Mouse (Mus musculus): ENCODE data around the gene Fermt1. TPM values are rescaled to one million over a fixed set of nuclear protein-coding genes. Genes with fewer than 3 reads are reported as not detected.

The Fermt1 gene
- polyA plus RNA-seq, 1 experiment = 19.7 TPM

DNA sequence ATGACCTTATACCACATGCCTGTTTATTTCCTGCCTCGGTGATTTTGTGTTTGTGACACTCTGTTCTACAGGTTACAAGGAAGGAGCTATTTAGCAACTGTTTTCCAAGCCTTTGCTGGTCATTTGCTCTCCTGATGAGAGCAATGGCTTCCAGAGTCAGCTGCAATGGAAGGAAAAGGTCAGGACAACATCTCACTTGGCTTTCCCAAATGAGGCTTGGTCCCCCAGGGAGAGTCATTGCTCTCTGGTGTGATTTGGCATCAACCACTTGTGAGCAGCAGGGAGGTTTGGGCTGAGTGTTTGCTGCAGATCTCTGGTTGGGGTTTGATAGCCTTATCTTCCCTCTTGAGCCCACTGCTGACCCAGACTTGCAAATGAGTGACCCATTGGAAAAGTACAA, 45.1 kb downstream of the Fermt1 start:
- no peak overlapping the region for H3K27ac ChIP-seq (ENCODE audit: insufficient read depth, low read depth, low read length)
- 78% methylated on average over 1 of the region's 1 CpGs for WGBS
- no peak overlapping the region for H3K4me3 ChIP-seq (ENCODE audit: low read depth, low read length)
- no peak for TF ChIP-seq CTCF (IDR thresholded peaks at IDR 0.05; ENCODE audit: extremely low read depth, insufficient read length, insufficient replicate concordance, low read depth, low read length)
- TF ChIP-seq POLR2A (IDR thresholded peaks at IDR 0.05; ENCODE audit: low read depth, low read length) = no peak
- peaks cover 14% of the 10 kb centered on the region for H3K36me3 ChIP-seq (ENCODE audit: control insufficient read depth, insufficient read depth, low read length)
- H3K27me3 ChIP-seq (ENCODE audit: control insufficient read depth, insufficient read depth, low read length) = no peaks in the 10 kb centered on the region
- no peaks in the 10 kb centered on the region for H3K4me1 ChIP-seq (ENCODE audit: control insufficient read depth, insufficient read depth, insufficient read length, low read length)

DNA sequence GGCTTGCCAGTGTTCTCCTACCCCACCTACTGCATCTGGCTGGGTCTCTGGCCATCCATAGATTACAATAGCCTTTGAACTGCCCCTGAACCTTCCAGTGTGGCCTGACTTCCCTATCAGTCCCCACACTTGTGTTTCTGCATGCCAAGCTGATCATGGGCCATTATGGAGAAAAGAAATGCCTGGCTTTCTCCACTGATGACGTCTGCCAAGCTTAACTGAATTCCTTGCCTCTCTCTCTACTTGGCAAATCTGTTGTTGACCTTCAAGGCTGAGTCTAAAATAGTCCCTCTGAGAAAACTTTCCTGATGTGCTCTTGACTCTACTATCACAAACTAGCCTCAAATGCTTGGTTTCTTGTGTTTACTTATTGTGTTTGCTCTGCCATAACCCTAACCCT, 47.5 kb downstream of the Fermt1 start:
- Histone ChIP-seq H3K27me3 (ENCODE audit: control insufficient read depth, insufficient read depth, low read length) (no peaks in the 10 kb centered on the region), H3K4me1 (ENCODE audit: control insufficient read depth, insufficient read depth, insufficient read length, low read length) (no peaks in the 10 kb centered on the region), H3K36me3 (ENCODE audit: control insufficient read depth, insufficient read depth, low read length) (peaks cover 2% of the 10 kb centered on the region; the same call in 1 of the 2 replicates), H3K27ac (ENCODE audit: insufficient read depth, low read depth, low read length) (no peak overlapping the region), H3K4me3 (ENCODE audit: low read depth, low read length) (no peak overlapping the region)
- no peak for TF ChIP-seq CTCF (IDR thresholded peaks at IDR 0.05; ENCODE audit: extremely low read depth, insufficient read length, insufficient replicate concordance, low read depth, low read length)
- 18% methylated on average over 1 of the region's 1 CpGs for WGBS

DNA sequence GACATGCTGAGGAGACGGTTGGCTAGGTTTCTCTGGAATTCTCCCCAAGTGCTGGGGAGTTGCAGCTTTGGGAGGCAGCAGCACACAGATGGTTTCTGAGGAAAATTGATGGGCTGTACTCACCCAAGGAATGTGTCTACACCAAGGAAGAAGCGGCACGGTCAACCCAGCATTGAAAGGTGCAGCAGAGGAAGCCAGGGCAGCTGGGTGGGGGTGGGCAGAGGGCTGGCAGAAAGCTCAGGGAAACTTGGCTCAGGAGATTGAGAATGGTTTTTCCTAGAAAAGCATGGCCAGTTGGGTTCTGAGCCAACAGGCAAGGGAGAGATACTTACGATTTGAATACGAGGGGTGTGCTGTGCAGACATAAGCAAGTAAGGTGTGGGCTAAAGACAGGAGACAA, 51.9 kb downstream of the Fermt1 start:
- Histone ChIP-seq H3K4me3 (ENCODE audit: low read depth, low read length) (no peak overlapping the region), H3K4me1 (ENCODE audit: control insufficient read depth, insufficient read depth, insufficient read length, low read length) (no peaks in the 10 kb centered on the region), H3K36me3 (ENCODE audit: control insufficient read depth, insufficient read depth, low read length) (no peaks in the 10 kb centered on the region), H3K27ac (ENCODE audit: insufficient read depth, low read depth, low read length) (no peak overlapping the region), H3K27me3 (ENCODE audit: control insufficient read depth, insufficient read depth, low read length) (no peaks in the 10 kb centered on the region)
- WGBS = 82% methylated on average over 5 of the region's 5 CpGs
- TF ChIP-seq POLR2A (IDR thresholded peaks at IDR 0.05; ENCODE audit: low read depth, low read length) (no peak), CTCF (IDR thresholded peaks at IDR 0.05; ENCODE audit: extremely low read depth, insufficient read length, insufficient replicate concordance, low read depth, low read length) (no peak)

DNA sequence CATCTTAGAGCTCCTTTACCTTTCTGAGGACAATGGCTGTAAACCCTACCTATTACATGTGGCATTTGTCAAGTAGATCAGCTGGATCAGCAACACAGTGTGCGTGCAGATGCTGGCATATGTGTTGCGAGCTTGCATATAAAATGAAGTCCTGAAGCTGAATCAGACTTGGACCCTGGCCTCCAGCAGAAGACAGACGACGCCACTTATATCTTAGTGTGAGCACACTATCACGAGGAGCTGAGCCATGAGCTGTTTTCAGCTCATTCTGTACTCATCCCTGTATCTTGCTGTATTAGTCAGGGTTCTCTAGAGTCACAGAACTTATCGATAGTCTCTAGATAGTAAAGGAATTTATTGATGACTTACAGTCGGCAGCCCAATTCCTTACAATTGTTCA, 60.4 kb downstream of the Fermt1 start:
- H3K4me3 ChIP-seq (ENCODE audit: low read depth, low read length) = no peak overlapping the region
- H3K27ac ChIP-seq (ENCODE audit: insufficient read depth, low read depth, low read length) = no peak overlapping the region
- H3K4me1 ChIP-seq (ENCODE audit: control insufficient read depth, insufficient read depth, insufficient read length, low read length) = no peaks in the 10 kb centered on the region
- no peaks in the 10 kb centered on the region for H3K27me3 ChIP-seq (ENCODE audit: control insufficient read depth, insufficient read depth, low read length)
- H3K36me3 ChIP-seq (ENCODE audit: control insufficient read depth, insufficient read depth, low read length) = no peaks in the 10 kb centered on the region
- TF ChIP-seq CTCF (IDR thresholded peaks at IDR 0.05; ENCODE audit: extremely low read depth, insufficient read length, insufficient replicate concordance, low read depth, low read length) = no peak
- no peak for TF ChIP-seq POLR2A (IDR thresholded peaks at IDR 0.05; ENCODE audit: low read depth, low read length)
- 76% methylated on average over 7 of the region's 7 CpGs for WGBS

DNA sequence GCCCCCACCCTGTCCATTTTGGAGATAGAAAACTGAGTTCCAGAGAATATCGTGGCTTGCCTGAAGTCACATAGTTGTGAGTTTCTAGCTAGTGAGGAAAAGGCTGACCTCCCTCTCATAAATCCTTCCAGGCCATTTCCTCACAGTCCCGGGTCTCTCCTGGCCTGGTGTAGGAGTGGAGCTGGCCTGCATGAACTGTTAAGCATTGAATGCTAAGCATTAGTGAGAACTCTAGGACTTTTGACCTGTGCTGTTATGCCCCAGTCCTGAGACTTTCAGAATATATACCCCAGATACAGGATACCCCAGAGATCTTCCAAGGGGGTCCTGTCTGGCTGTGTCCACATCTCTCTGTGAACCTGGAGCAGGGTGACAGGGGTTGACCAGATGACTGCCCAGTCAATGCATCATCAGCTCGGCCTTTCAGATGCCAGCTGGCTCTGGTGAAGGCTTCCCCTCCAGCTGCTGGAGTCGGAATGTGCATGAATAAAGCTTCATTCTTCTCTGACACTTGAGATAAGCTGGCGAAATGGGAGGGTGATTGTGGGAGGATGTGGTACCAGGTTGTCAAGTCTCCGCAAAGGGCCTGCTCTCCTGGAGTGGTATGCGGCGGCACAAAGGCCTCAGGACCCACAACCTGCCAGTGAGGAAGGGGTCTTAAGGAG, 61.3 kb downstream of the Fermt1 start:
- Histone ChIP-seq H3K27me3 (ENCODE audit: control insufficient read depth, insufficient read depth, low read length) (peaks cover 5% of the 10 kb centered on the region), H3K4me1 (ENCODE audit: control insufficient read depth, insufficient read depth, insufficient read length, low read length) (peaks cover 3% of the 10 kb centered on the region), H3K36me3 (ENCODE audit: control insufficient read depth, insufficient read depth, low read length) (no peaks in the 10 kb centered on the region), H3K27ac (ENCODE audit: insufficient read depth, low read depth, low read length) (no peak overlapping the region), H3K4me3 (ENCODE audit: low read depth, low read length) (no peak overlapping the region)
- TF ChIP-seq CTCF (IDR thresholded peaks at IDR 0.05; ENCODE audit: extremely low read depth, insufficient read length, insufficient replicate concordance, low read depth, low read length) (no peak), POLR2A (IDR thresholded peaks at IDR 0.05; ENCODE audit: low read depth, low read length) (no peak)
- WGBS = 69% methylated on average over 8 of the region's 8 CpGs

DNA sequence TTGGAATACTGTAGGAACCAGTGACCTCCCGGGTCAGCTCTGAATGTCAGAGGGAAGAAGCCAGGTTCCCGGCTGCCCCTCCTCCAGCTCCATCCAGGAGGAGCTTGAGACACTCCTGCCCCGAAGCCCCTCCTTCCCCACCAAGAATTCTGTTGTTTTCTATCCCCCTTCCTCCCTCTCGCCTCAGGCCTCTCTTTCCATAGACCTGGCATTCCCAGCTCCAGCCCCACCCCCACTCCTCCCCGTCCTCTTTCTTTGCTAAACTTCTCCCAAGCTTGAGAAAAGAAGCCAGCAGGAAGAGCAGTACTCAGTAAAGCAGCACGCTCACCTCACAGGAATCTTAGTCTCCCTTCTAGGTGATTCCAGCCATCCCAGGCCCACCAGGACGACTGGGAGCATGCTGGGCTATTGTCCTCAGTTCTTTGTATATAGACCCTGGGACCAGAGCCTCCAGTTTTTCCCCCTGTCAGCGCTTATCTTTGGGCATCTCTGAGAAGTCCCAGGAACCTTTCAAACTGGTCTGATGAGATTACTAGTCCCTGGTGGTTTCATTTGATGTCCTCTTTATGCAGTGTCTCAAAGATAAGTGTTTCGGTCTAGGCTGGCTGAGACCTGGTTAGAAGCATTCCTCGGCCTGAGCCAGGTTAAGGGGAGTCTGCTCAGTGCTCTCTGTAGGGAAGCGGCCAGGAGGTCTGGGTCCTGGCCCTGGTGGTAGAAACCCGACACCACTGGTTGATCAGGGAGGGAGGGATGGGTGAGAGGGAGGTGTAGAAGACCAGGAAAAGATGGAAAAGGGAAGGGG, 64.7 kb downstream of the Fermt1 start, which contains the start of gene Lrrn4:
Gene Lrrn4 (minus strand): TSS at position 48 of the 802 bp plus-strand sequence.
- WGBS = 60% methylated on average over 12 of the region's 12 CpGs
- TF ChIP-seq CTCF (IDR thresholded peaks at IDR 0.05; ENCODE audit: extremely low read depth, insufficient read length, insufficient replicate concordance, low read depth, low read length) (no peak), POLR2A (IDR thresholded peaks at IDR 0.05; ENCODE audit: low read depth, low read length) (no peak)
- H3K36me3 ChIP-seq (ENCODE audit: control insufficient read depth, insufficient read depth, low read length) = no peaks in the 10 kb centered on the region

More for the DNA sequence above, 64.7 kb downstream of the Fermt1 start, which contains the start of gene Lrrn4:
- H3K27ac ChIP-seq (ENCODE audit: insufficient read depth, low read depth, low read length) = no peak within 1 kb of the TSS
- peak within 1 kb of the TSS; percentile 56 for H3K4me3 ChIP-seq (ENCODE audit: low read depth, low read length)
- H3K4me1 ChIP-seq (ENCODE audit: control insufficient read depth, insufficient read depth, insufficient read length, low read length) = peaks cover 6% of the 10 kb centered on the region
- peaks cover 17% of the 10 kb centered on the region for H3K27me3 ChIP-seq (ENCODE audit: control insufficient read depth, insufficient read depth, low read length)

Data from small intestine, adult 2 months (tissue).